Mouse (Mus musculus): ENCODE results near the gene Slc22a20. TPM values are rescaled to one million over a fixed set of nuclear protein-coding genes. Genes with fewer than 3 reads are reported as not detected.

The Slc22a20 gene
- polyA plus RNA-seq, 1 experiment from 2014 or later, result not detected

DNA sequence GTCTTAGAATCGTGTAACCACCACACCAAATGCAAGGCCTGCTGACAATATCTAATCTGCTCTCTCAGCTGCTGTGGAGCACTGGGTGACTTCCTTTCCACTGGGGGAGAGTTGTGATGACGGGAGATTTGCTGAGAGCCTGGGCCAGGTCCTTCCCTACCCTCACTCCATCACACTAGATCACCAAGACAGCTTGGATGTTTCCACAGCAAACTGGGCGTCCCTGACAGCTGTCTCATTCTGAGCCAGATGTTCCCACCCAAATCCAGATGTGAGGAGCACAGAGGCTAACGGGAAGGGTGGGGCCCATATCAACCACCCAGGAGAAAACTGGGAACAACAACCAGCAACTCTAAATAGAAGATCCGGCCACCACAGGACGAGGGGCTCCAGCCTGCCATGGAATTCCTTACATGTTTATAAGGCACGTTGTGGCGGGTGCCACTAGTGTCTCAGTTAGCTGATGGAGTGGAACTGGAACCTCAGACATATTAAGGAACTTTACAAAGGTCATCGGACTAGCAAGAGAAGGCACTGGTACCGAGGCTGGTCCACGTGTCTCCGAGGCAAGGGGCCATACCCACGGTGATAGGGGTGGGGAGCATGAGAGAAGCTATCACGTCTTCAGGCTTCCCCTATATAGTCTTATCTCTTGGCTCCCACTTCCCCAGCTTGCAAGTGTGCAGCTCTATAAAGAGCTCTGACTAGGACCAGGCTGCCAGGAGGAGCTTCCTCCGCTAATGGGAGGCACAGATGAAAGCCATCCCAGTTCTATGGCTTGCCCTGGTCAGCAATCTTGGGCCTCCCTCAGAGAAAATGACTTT lies 63.6 kb downstream of the Slc22a20 start:
- WGBS, result 79% methylated on average over 15 of the region's 15 CpGs
- Histone ChIP-seq H3K9ac (ENCODE audit: low read depth, low read length) (no peak overlapping the region; the same call in 1 of the 2 replicates), H3K4me3 (ENCODE audit: low read depth, low read length) (no peak overlapping the region), H3K27ac (ENCODE audit: low read depth, low read length) (no peak overlapping the region), H3K36me3 (ENCODE audit: control insufficient read depth, insufficient read depth, low read length) (no peaks in the 10 kb centered on the region), H3K27me3 (ENCODE audit: control insufficient read depth, insufficient read depth, low read length) (peaks cover 6% of the 10 kb centered on the region), H3K4me2 (replicated peaks; ENCODE audit: low read depth, low read length) (no peak overlapping the region), H3K9me3 (ENCODE audit: control insufficient read depth, low read length) (no peaks in the 10 kb centered on the region), H3K4me1 (replicated peaks; ENCODE audit: control insufficient read depth, insufficient read depth, low read length) (no peaks in the 10 kb centered on the region; the same call in 1 of the 2 replicates)
- DNase-seq (ENCODE audit: low spot score) (no peak), ATAC-seq (ENCODE audit: low FRiP score) (no peak)

DNA sequence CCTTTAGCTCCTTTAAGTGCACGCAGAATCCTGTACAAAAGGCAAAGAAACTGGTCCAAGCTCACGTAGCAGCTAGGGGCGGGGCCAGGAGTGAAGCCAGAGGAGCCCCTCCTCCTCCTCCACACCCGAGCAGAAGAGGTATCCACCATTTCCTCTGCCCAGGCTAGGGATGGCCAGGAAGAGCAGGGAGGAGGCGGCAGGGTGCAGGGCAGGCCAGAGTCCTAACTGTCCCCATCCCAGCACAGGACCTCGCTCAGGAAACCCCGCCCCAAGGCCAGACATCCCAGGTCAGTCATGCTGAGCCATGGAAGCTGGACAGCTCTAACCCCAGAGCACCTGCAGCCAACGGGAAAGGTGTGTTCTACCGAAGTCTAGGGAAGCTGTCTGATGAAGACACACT lies 64.2 kb downstream of the Slc22a20 start:
- H3K27me3 ChIP-seq (ENCODE audit: control insufficient read depth, insufficient read depth, low read length), result peaks cover 6% of the 10 kb centered on the region
- no peaks in the 10 kb centered on the region; the same call in 1 of the 2 replicates for H3K4me1 ChIP-seq (replicated peaks; ENCODE audit: control insufficient read depth, insufficient read depth, low read length)
- no peak overlapping the region for H3K27ac ChIP-seq (ENCODE audit: low read depth, low read length)
- ATAC-seq (ENCODE audit: low FRiP score), result no peak
- H3K9ac ChIP-seq (ENCODE audit: low read depth, low read length), result no peak overlapping the region; the same call in 1 of the 2 replicates
- H3K36me3 ChIP-seq (ENCODE audit: control insufficient read depth, insufficient read depth, low read length), result no peaks in the 10 kb centered on the region
- no peaks in the 10 kb centered on the region for H3K9me3 ChIP-seq (ENCODE audit: control insufficient read depth, low read length)
- no peak overlapping the region for H3K4me2 ChIP-seq (replicated peaks; ENCODE audit: low read depth, low read length)
- no peak overlapping the region for H3K4me3 ChIP-seq (ENCODE audit: low read depth, low read length)
- WGBS, result 17% methylated on average over 9 of the region's 9 CpGs
- DNase-seq (ENCODE audit: low spot score), result peak; percentile 27

Other genes starting within 250 kb of the Slc22a20 start
- 3.5 and 3.8 TPM in 2 replicates for gene Ltbp3, start 245.2 kb downstream of the Slc22a20 start, polyA plus RNA-seq (2014; fragmentation: Nextera tagmentation; extraction: Ambion mirVana)
- 47.2 and 55.7 TPM in 2 replicates for gene Scyl1, start 214.7 kb downstream of the Slc22a20 start, polyA plus RNA-seq (2014; fragmentation: Nextera tagmentation; extraction: Ambion mirVana)
- 14.9 and 15.8 TPM in 2 replicates for gene Frmd8, start 110.9 kb downstream of the Slc22a20 start, polyA plus RNA-seq (2014; fragmentation: Nextera tagmentation; extraction: Ambion mirVana)
- gene Slc25a45, start 108.3 kb downstream of the Slc22a20 start, polyA plus RNA-seq (2014; fragmentation: Nextera tagmentation; extraction: Ambion mirVana), result 1.0 and 1.1 TPM in 2 replicates
- gene Tigd3, start 92.0 kb downstream of the Slc22a20 start, polyA plus RNA-seq (2014; fragmentation: Nextera tagmentation; extraction: Ambion mirVana), result 7.0 and 7.5 TPM in 2 replicates
- 154 and 171 TPM in 2 replicates for gene Dpf2, start 73.1 kb downstream of the Slc22a20 start, polyA plus RNA-seq (2014; fragmentation: Nextera tagmentation; extraction: Ambion mirVana)
- gene Cdc42ep2, start 61.3 kb downstream of the Slc22a20 start, polyA plus RNA-seq (2014; fragmentation: Nextera tagmentation; extraction: Ambion mirVana), result 3.4 TPM in 2 replicates
- 67.7 and 68.3 TPM in 2 replicates for gene Pola2, start 21.9 kb downstream of the Slc22a20 start, polyA plus RNA-seq (2014; fragmentation: Nextera tagmentation; extraction: Ambion mirVana)
- 3.8 and 4.2 TPM in 2 replicates for gene Capn1, start 29.8 kb upstream of the Slc22a20 start, polyA plus RNA-seq (2014; fragmentation: Nextera tagmentation; extraction: Ambion mirVana)
- gene Syvn1, start 60.4 kb upstream of the Slc22a20 start, polyA plus RNA-seq (2014; fragmentation: Nextera tagmentation; extraction: Ambion mirVana), result 23.9 and 27.1 TPM in 2 replicates
- gene Mrpl49, start 71.6 kb upstream of the Slc22a20 start, polyA plus RNA-seq (2014; fragmentation: Nextera tagmentation; extraction: Ambion mirVana), result 81.7 and 86.6 TPM in 2 replicates
- gene Fau, start 71.7 kb upstream of the Slc22a20 start, polyA plus RNA-seq (2014; fragmentation: Nextera tagmentation; extraction: Ambion mirVana), result 749 and 751 TPM in 2 replicates
- gene Znhit2, start 75.0 kb upstream of the Slc22a20 start, polyA plus RNA-seq (2014; fragmentation: Nextera tagmentation; extraction: Ambion mirVana), result 39.7 and 41.1 TPM in 2 replicates
- 36.0 and 38.1 TPM in 2 replicates for gene Tm7sf2, start 82.2 kb upstream of the Slc22a20 start, polyA plus RNA-seq (2014; fragmentation: Nextera tagmentation; extraction: Ambion mirVana)
- 47.4 and 49.7 TPM in 2 replicates for gene Vps51, start 91.1 kb upstream of the Slc22a20 start, polyA plus RNA-seq (2014; fragmentation: Nextera tagmentation; extraction: Ambion mirVana)
- not detected in 2 replicates for gene Tmem262, start 93.9 kb upstream of the Slc22a20 start, polyA plus RNA-seq (2014; fragmentation: Nextera tagmentation; extraction: Ambion mirVana)
- gene Gm28374, start 96.1 kb upstream of the Slc22a20 start, polyA plus RNA-seq (2014; fragmentation: Nextera tagmentation; extraction: Ambion mirVana), result 1.4 and 1.7 TPM in 2 replicates
- gene Zfpl1, start 98.8 kb upstream of the Slc22a20 start, polyA plus RNA-seq (2014; fragmentation: Nextera tagmentation; extraction: Ambion mirVana), result 70.1 and 77.8 TPM in 2 replicates
- gene Cdca5, start 98.8 kb upstream of the Slc22a20 start, polyA plus RNA-seq (2014; fragmentation: Nextera tagmentation; extraction: Ambion mirVana), result 45.8 and 51.5 TPM in 2 replicates
- 0.49 and 0.62 TPM in 2 replicates for gene AC131692.1, start 108.3 kb upstream of the Slc22a20 start, polyA plus RNA-seq (2014; fragmentation: Nextera tagmentation; extraction: Ambion mirVana)
- gene Naaladl1, start 119.6 kb upstream of the Slc22a20 start, polyA plus RNA-seq (2014; fragmentation: Nextera tagmentation; extraction: Ambion mirVana), result 0.38 and 0.59 TPM in 2 replicates
- gene Sac3d1, start 132.5 kb upstream of the Slc22a20 start, polyA plus RNA-seq (2014; fragmentation: Nextera tagmentation; extraction: Ambion mirVana), result 62.6 and 62.9 TPM in 2 replicates
- gene Snx15, start 142.2 kb upstream of the Slc22a20 start, polyA plus RNA-seq (2014; fragmentation: Nextera tagmentation; extraction: Ambion mirVana), result 26.9 and 32.4 TPM in 2 replicates
- gene Batf2, start 154.8 kb upstream of the Slc22a20 start, polyA plus RNA-seq (2014; fragmentation: Nextera tagmentation; extraction: Ambion mirVana), result 0.32 TPM in 1 of 2 replicates, not detected in the other
- 80.0 and 82.4 TPM in 2 replicates for gene Arl2, start 155.4 kb upstream of the Slc22a20 start, polyA plus RNA-seq (2014; fragmentation: Nextera tagmentation; extraction: Ambion mirVana)
- not detected in 2 replicates for gene Majin, start 198.2 kb upstream of the Slc22a20 start, polyA plus RNA-seq (2014; fragmentation: Nextera tagmentation; extraction: Ambion mirVana)
- gene Gpha2, start 240.2 kb upstream of the Slc22a20 start, polyA plus RNA-seq (2014; fragmentation: Nextera tagmentation; extraction: Ambion mirVana), result 0.71 and 0.98 TPM in 2 replicates
- 42.1 and 46.8 TPM in 2 replicates for gene Ppp2r5b, start 249.7 kb upstream of the Slc22a20 start, polyA plus RNA-seq (2014; fragmentation: Nextera tagmentation; extraction: Ambion mirVana)

Data from hindbrain, embryonic 11.5 days (tissue).